Mouse (Mus musculus) testis, adult 2 months (tissue): ENCODE data around the gene Nrp1.

Source experiments
- CTCF ChIP-seq: fragments of 200-500 bp; IDR thresholded peaks from 2 replicates; pipeline ENCODE4 v1.5.1; 2012; ENCODE audit warnings: low read depth, mild to moderate bottlenecking, inconsistent platforms, low read length, moderate library complexity; ENCODE audit not compliant: control insufficient read depth, insufficient read depth, insufficient replicate concordance
- POLR2A ChIP-seq: fragments of 200-500 bp; IDR thresholded peaks from 2 replicates; pipeline ENCODE4 v1.6.1; 2012; ENCODE audit warnings: low read depth, mild to moderate bottlenecking, inconsistent platforms, low read length, moderate library complexity; ENCODE audit not compliant: control insufficient read depth

GRCm38 (mm10) chr8:128491126-128492067, 133.0 kb downstream of the Nrp1 start:
- TF ChIP-seq POLR2A (no peak), CTCF (no peak)
